Mouse (Mus musculus) erythroid progenitor cell, adult 5-6 weeks (primary cell): ENCODE results near the gene Sdccag8. TPM values are rescaled to one million over a fixed set of nuclear protein-coding genes. Genes with fewer than 3 reads are reported as not detected.

Experiments used
- ATAC-seq: replicated peaks from 2 replicates; pipeline ENCODE4 v1.8.0; 2016; ENCODE audit warnings: moderate number of reproducible peaks, mild to moderate bottlenecking, moderate TSS enrichment, inconsistent platforms; ENCODE audit not compliant: poor library complexity, low FRiP score, severe bottlenecking
- total RNA-seq, 2 experiments: library from RNA; stranded (forward) in 1 of 2; stranded (reverse) in 1 of 2; fragments of 150-400 nt in 1 of 2; fragments of 186-747, 209-891 nt in 1 of 2; gene quantifications; 2 replicates each; pipeline versions ENCODE4 v1.2.3 to v1.2.4; 2015 to 2017; ENCODE audit warnings: low replicate concordance in 2 of 2

Gene Sdccag8
- total RNA-seq, 2 experiments from 2014 or later, result 8.8 to 19.1 TPM

DNA sequence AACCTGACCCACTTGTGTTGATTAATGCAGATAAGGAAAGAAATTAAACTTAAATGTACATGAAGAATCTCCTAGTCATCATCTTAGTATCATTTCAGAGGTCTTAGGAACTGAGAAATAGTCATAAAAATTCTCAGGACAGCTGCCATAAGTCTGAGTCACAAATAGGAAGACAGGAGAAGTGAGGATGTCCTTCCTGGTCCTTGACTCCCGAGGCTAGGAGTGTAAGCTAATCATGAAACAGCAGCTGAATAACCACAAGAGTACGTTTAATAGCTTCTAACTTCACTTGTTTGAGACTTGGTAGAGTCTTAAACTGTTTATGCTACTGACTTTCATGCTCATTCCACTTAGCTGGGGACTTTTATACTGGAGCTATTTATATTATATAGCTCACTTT, 214.6 kb downstream of the Sdccag8 start:
- ATAC-seq, result no peak

DNA sequence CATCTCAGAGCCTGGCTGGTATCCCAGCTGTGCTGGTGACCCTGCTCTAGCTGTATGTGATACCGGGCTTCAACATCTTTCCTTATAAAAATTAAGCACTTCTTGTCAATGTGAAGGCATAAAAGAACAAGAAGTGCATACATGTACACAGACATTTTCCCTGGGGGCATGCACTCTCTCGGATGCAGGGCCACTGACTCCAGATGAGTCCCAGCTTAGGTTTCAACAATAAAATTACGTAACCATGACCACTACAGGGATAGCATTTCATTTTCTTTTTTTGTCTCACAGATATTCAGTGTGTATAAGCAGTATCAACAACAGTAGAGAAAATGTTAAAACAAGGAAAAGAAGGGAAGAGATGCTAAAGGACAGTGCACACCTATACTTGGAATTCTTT, 216.2 kb downstream of the Sdccag8 start:
- ATAC-seq, result no peak

DNA sequence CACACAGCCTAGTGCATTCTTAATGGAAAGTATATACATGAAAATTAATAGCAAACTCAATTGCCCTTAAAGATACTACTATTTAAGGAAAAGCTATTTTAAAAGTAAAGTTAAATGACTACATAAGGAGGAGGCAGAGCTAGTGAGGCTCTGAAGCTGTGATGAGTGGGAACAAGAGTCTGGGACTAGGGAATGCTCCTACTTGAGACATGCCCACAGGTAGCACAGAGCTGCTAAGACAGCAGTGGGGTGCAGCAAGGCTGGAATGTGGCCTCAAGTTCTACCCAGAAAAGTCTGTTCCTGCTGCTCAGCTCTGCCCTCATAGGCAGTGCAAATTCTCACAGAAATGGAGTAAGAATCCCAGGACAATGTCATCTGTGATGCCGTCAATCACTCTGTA, 216.7 kb downstream of the Sdccag8 start:
- ATAC-seq, result no peak

DNA sequence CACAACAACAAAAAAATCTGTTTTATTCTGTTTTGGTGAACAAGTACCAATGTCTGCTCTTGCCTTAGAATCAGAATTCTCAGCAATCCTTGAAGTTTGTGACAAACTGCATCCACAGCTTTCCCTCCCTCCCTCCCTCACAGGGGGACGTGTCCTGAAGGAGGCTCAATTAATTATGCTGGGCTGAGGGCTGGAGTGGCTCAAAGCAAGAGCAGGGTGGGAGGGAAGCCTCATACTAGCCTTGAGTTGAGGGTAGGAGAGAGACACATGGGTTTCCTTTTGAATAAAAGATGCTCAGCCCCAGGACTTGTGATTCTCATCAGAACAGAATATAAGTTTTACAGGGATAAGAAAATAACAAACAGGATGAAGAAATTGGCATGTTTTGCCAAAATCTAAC, 217.8 kb downstream of the Sdccag8 start:
- ATAC-seq, result no peak

DNA sequence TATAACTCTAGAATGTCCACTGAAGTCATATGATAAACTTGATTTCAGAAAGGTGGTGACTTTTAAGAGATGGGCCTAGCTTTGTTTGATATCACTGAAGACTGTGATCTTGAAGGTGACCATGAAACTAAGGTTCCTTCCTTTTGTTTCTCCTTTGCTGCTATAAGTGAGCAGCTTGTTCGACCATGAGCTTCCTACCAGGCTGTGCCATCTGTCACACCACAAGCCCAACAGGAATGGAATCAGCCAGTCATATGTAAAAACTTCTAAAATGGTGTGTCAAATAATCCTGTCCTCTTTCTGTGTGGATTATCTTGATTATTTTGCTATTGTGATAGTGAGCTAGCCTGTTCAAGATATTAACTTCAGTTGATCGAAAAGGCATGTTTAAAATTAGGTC, 221.0 kb downstream of the Sdccag8 start:
- no peak for ATAC-seq

DNA sequence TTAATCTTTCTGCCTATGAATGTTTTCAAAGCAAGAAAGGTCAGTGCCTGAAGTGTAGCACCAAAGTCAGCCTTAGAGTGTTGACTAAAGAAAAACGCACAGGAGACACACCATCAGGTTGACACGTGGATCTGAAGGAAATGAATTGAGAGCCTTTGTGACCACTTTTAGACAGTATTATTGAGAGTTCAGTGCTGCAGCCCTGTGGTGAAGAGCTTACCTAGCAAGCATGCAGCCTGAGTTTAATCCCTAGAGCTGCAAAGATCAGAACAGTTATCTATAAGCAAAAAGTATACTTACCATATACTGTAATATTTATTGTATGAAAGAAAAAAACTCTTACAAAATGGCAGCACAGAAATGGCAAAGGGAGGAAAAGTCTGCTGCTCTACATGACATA, 223.9 kb downstream of the Sdccag8 start:
- no peak for ATAC-seq

DNA sequence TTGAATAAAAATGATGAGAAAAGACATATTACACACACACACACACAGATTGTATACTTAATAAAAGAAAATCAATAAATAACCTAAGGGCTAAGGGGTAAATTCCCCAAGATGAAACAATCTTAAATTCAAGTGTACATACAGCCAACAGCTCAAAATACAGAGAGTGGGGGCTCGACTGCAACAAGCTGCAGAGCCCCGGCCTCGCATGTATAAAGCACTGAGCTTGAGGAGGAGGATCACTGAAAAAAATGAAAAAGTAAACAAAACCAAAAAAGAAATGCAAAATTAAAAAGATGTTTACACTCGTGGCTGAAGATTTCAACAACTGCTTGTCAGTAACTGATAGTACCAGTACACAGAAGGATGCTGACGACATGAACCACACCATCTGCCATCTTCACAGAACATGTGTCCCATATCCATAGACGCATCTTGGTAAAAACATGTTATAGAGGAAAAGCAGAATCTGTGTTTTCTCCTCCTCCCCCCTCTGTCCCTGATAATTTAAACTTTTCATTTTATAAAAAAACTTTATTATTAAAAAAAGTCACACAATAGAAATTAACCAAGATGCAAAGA, 224.7 kb downstream of the Sdccag8 start:
- ATAC-seq, result no peak

DNA sequence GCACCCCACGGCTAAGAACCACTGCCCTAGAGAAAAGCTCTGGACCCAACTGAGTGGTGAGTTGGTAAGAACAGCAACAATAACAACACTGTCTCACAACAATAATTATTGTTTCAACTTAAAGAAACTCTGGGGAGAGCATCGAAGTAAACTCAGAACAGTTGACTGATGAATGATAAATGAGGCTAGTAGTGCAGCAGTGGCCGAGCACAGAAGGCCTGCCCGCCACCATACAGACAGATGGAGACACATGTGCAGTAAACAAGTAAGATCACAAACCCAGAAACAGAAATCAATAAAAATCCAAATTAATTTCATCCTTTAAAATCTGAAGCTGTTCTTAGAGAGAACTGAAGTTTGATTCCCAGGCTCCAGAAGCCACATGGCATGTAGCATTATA, 225.6 kb downstream of the Sdccag8 start:
- no peak for ATAC-seq

DNA sequence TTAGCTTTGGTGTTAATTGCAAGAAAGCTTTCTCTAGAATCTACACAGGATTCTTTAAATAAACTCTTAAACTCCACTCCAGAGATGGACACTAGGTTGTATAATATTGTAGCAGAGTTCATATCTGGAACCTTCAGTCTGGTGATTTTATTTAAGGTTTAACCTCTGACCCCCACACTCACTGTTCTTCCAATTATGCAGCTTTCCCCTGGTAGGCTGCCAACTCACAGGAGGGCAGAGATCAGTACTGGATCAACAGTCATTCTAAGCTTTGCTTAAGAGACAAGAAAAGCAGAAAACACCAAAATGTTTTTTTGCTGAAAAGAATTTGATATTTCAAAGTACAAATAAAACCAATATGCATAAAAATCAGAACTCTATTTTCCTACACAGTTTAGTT, 231.4 kb downstream of the Sdccag8 start:
- ATAC-seq, result no peak

DNA sequence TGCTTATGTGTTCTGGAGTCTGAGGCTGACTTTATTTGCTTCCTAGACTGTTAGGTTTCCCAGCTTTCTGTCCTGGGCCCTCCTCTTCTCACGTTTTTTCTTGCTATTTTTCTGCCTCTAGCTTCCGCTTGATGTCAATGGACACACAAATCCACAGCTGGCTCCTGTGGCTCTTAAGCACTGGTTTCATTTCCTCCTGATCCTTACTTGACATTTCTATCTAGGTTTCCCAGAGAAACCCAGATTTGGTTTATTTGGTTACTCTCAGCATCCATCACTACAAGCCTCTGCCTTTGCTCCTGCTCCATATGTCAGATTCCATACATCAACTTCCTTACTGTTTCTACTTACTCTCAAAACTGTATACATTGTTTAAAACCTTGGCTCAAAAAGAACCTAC, 232.5 kb downstream of the Sdccag8 start:
- no peak for ATAC-seq

DNA sequence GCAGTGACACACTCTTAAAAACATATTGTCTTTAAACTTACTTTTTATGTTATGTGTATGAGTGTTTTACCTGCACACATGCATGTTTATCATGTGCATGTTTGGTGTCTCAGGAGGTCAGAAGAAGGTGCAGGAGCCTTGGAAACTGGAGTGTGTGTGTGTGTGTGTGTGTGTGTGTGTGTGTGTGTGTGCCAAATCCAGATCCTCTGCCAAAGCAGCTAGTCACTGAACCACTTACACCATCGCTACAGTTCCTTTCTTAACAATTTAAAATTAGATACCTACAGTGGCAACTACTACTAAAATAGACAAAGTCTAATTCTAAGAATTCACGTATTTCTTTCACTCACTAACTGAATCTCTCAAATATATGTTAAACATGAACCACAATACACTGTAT, 234.3 kb downstream of the Sdccag8 start:
- ATAC-seq, result no peak

DNA sequence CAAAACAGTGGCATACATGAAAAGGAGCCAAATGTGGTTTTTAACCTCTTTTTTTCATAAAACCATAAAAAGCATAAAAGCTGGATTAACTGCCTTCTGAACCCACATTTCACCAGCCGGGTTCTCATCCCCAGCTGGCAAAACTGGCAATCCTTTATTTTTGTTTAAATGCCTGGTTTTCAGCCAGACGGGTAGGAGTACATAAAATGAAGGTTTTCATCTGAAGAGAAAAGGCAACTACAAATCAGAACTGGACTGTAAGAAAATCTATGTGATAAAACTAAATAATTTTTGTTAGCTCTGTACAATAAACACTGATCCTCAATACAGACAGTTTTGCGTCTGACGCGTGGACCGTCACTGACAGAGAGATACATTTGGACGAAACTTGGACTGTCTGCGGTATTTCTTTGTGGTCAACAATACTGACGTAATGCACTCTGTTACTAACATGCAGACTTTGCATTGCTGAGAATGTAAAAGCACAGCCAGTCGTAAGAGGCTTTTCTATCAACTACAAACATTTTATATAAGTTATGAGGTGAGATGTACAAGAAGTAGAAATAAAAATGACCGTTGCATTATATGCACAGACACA, 237.0 kb downstream of the Sdccag8 start:
- no peak for ATAC-seq

DNA sequence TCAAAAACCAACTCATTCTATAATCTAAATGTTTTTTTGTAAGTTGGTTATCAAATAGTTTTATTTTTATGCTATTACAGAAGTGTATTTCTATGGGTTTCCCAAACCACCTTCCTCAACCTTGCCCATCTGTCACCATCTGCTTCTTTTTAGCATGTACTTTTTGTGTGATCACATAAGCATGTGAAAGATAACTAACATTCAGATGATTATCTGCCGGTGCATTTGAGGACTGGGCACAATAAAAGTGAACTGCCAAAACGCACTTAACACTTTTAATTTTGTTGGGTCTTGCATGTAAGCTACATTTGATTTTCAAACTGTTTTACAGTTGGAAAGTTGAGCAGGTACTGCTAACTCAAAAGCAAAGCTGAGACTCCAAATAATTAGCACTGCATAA, 240.4 kb downstream of the Sdccag8 start:
- ATAC-seq, result no peak

DNA sequence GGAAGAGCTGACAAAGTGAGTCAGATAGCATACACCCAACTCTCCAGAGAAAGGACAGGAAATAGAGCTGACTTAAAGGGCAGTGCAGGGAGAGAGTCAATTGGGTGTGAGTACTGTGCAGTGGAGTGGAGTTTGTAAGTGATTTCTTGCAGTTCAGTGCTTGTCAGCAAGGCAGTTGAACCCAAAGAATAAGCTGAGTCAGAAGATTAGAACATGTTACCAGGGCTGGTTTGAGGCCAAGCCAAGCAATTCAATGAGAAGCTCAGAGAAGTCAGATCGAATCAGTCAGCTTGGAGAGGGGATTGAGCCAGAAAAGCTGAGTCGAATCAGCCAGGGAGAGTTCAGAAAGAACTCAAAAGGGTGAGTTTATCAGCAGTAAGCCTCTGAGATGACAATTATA, 247.3 kb downstream of the Sdccag8 start:
- no peak for ATAC-seq

DNA sequence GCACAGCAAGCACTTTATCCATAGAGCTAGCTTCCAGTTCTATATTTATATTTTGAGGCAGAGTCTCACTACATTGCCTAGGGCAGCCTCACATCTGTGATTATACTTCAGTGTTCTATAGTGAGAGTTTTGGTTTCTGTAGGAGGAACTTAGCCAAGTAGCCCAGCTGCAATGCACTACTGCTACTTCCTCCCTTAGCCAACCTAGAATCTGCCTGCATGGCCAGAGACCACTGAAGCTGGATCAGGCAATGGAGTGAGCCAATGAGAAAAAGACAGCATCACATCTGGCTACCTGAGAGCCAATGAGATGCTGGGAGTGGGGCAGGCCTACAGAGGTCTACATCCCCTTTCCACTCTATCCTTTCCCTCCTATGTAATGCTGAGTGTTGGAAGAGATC, 251.3 kb downstream of the Sdccag8 start:
- ATAC-seq, result no peak

DNA sequence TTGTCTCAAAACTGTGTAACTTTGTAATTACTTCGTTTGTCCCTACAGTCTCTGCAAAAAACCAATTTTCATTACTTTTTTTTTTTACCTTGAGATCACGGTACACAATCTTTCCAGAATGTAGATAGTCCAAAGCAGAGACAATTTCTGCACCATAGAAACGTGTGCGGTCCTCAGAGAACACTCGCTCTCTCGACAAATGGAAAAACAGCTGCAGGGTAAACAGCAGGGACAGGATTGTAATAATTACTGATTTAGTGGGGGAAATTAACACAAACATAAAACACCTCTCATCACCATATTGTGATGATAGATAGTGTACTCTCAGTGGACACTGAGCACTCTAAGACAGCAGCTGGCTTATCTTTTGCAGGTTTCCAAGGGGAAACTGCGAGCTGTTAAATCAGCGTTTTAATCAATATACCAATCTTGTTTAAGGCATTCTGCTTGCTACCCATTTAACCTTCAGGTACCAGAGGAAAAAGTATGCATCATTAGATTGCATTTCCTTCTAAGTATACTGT, 252.7 kb downstream of the Sdccag8 start:
- no peak for ATAC-seq

DNA sequence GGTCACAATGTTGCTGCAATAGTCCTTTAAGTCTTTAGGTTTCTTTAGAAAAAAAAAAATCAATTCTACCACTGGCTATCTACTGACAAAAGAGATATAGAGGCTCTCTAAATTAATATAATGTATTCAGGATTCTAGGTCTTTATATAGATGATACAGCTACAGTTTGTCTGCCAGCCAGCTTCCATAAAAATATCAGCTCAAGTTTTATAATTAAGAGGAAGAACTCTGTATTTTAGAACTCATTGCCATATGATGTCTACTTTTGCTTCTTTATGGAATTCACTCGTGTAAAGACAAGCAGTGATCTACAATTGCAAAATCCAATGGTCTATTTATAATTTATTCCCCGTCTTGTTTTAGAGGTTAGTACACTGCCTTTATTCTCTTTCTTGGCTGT, 254.7 kb downstream of the Sdccag8 start:
- ATAC-seq, result no peak

Other genes with a start within 250 kb of the Sdccag8 start
- 35.0 and 56.6 TPM in 2 replicates for gene Cep170, start 593 bp upstream of the Sdccag8 start, total RNA-seq (2015; ENCODE audit: low replicate concordance)
- gene Cep170, start 593 bp upstream of the Sdccag8 start, total RNA-seq (2017; ENCODE audit: low replicate concordance), result 27.1 and 30.7 TPM in 2 replicates